19 mouse cellular contexts compared by ENCODE assay signal in genomic region chr7:113592696-113593095, GRCm38 (mm10).
"Had no signal": no experiment of that assay in that cellular context is flagged by ENCODE, and none has a peak within 500 bp of the region (broad histone marks: within the 10 kb centered on the region; RNA-seq: fewer than 3 reads in every experiment).

No protein-coding gene starts in this region.

- H3K4me1 ChIP-seq: intestine, embryonic 15.5 days; liver, embryonic 12.5 days; liver, embryonic 15.5 days; midbrain, embryonic 10.5 days; midbrain, embryonic 13.5 days had no signal

- H3K9ac ChIP-seq: intestine, embryonic 15.5 days; limb, embryonic 12.5 days; liver, embryonic 12.5 days; liver, embryonic 15.5 days; lung, embryonic 15.5 days; midbrain, embryonic 13.5 days had no signal

- H3K27me3 ChIP-seq: intestine, embryonic 15.5 days; limb, embryonic 12.5 days; liver, embryonic 12.5 days; liver, embryonic 15.5 days; lung, embryonic 15.5 days; midbrain, embryonic 13.5 days had no signal

- H3K36me3 ChIP-seq: intestine, embryonic 15.5 days; limb, embryonic 12.5 days; liver, embryonic 12.5 days; liver, embryonic 15.5 days; lung, embryonic 15.5 days; midbrain, embryonic 10.5 days; midbrain, embryonic 13.5 days had no signal

- DNase-seq: layer of hippocampus, postnatal 36 days; liver; lung, adult 18-20 months; lung, postnatal 10 days; lung, postnatal 36 days; thymus, adult 2 months; thymus, postnatal 14 days; thymus, postnatal 4 days had no signal

- H3K9me3 ChIP-seq: intestine, embryonic 15.5 days; limb, embryonic 12.5 days; liver, embryonic 12.5 days; liver, embryonic 15.5 days; lung, embryonic 15.5 days; megakaryocyte, embryonic 14.5 days; midbrain, embryonic 10.5 days; midbrain, embryonic 13.5 days had no signal

- H3K27ac ChIP-seq: intestine, embryonic 15.5 days; left cerebral cortex, adult 2 months; limb, embryonic 12.5 days; liver, embryonic 12.5 days; liver, embryonic 15.5 days; lung, embryonic 15.5 days; midbrain, embryonic 10.5 days; midbrain, embryonic 13.5 days had no signal

- H3K4me3 ChIP-seq: intestine, embryonic 15.5 days; left cerebral cortex, adult 2 months; limb, embryonic 12.5 days; liver, embryonic 12.5 days; liver, embryonic 15.5 days; lung, embryonic 15.5 days; megakaryocyte, embryonic 14.5 days; midbrain, embryonic 10.5 days; midbrain, embryonic 13.5 days; myocyte had no signal

- H3K4me2 ChIP-seq: intestine, embryonic 15.5 days; limb, embryonic 12.5 days; liver, embryonic 12.5 days; liver, embryonic 15.5 days; lung, embryonic 15.5 days; midbrain, embryonic 13.5 days had no signal

- ATAC-seq: intestine, embryonic 15.5 days; liver, embryonic 12.5 days; midbrain, embryonic 13.5 days; midbrain, embryonic 16.5 days had no signal
